Mouse (Mus musculus) CD8-positive naive resting alpha-beta T cell, adult 57 days (primary cell): ENCODE data around the gene Fam71f1. TPM values are rescaled to one million over a fixed set of nuclear protein-coding genes. Genes with fewer than 3 reads are reported as not detected.

Source experiments
- total RNA-seq: library from RNA; stranded (reverse); gene quantifications from one replicate; pipeline ENCODE4 v1.2.4, GENCODE M21; 2023

The Fam71f1 gene
- not detected for total RNA-seq

DNA sequence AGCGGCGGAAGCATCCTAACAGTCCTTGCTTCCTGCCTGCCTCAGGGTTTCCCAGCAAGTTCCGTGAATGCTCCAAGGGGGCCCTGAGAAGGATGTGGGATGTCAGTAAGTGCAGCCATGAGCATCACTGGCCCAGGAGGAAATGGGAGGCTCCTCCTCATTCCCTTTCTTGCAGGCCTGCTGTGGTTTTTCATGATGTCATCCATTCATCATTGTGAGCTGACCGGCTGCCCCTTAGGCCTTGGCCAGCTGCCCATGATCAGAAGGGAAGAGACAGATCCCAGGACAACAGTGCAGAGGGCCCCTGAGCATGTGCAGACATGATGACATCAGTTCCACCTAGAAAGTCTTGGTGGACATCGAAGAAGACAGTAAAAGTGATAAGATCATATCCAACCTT, at the start of gene Fam71f1:
Gene Fam71f1 (plus strand): TSS at position 262 of the 400 bp plus-strand sequence.

DNA sequence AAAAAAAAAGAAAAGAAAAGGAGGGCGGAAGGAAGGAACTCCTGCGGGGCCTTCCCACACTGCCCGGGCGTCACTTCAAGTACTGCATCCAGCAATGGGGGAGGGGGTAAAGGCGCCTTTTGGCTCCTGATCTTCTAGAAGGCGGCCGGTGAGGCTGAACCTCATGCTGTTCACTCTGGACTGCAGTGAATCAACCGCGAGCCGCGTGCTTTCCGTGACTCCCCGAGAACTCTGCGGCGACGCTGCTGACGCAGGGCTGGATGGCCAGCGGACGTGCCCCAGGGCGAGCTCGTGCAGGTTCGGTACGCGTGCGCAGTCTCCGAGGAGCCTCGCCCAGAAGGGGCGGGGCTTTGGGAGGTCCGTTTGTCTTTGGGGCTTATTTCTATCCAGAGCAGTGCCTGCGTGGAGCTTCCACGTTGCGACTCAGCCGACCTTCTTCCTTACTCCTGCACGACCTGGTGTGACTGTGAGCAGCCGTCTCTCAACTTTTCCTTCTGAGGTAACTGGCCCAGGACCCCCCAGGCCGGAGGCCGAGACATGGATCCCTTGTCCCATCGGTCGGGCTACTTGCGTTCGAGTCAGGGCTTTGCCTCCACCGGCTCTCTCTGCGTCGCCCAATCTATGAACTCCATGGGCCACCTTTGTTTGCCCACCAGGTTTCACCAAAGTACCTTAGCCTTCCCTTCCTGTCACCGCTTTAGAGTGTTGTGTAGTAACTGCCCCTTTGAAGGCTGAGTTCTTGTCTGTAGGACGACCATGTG, 46.4 kb upstream of the Fam71f1 start, which contains the start of gene Hilpda:
Gene Hilpda (plus strand): TSS at position 177 of the 761 bp plus-strand sequence.

DNA sequence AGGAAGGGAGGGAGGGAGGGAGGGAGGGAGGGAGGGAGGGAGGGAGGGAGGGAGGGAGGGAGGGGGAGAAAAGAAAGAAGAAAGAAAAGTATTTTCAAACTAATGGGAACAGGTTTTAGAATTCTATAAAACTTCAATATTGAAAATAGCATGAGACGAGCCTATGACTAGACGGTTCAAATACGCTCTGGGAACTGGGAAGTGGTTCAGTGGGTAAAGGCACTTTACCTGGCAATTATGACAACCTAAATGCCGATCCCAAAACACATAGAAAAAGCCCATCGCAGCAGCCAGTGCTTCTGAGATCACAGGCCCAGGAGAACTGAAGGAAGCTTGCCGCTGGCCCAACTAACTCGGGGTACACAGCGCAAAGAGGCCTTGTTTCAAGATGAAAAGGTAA, 39.6 kb upstream of the Fam71f1 start, which contains the start of gene Fam71f2:
Gene Fam71f2 (plus strand): TSS at position 301 of the 400 bp plus-strand sequence.

DNA sequence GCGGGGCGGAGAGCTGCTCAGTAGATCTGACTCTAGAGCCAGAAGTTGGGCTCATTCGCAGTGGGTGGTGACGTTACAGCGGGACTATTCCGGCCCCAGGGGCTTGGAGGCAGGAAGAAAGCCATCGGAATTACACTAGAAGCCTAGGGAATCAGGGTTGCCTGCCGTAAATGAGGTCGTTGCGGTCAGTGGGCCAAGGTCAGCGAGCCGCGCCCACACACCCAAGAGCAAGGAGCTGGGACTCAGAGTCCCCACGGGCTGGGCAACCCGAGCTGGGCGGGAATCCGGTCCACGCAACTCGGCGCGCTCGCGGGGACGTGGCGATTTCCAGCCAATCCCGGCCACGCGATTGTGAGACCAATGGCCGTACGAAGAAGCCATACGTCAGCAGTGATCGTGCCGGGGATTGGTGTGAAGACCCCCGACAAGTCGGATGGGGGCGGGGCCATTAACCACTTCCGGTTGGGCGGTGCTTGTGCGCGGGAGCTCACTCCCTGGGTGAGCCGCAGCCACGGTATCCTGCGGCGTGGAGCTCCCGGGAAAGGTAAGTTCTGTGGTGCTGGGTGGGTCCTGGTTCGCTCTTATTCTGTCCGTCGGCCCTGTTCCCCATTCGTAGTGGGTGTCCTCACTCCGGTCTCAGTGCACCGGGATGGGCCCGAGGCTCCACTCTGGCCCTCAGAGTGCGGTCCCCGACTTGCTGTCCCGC, 28.9 kb downstream of the Fam71f1 start, which contains the start of gene Calu:
Gene Calu (plus strand): TSS at position 405 of the 706 bp plus-strand sequence.

Other genes with a start within 250 kb of the Fam71f1 start
- 68.5 TPM for gene Rbm28, start 154.1 kb upstream of the Fam71f1 start, total RNA-seq
- gene Prrt4, start 139.6 kb upstream of the Fam71f1 start, total RNA-seq: 0.28 TPM
- gene Impdh1, start 102.8 kb upstream of the Fam71f1 start, total RNA-seq: 138 TPM
- 17.2 TPM for gene Hilpda, start 46.7 kb upstream of the Fam71f1 start, total RNA-seq
- 0.98 TPM for gene Fam71f2, start 39.5 kb upstream of the Fam71f1 start, total RNA-seq
- gene Calu, start 28.9 kb downstream of the Fam71f1 start, total RNA-seq: 54.5 TPM
- gene Opn1sw, start 69.3 kb downstream of the Fam71f1 start, total RNA-seq: not detected
- not detected for gene Ccdc136, start 77.2 kb downstream of the Fam71f1 start, total RNA-seq
- gene Flnc, start 114.1 kb downstream of the Fam71f1 start, total RNA-seq: 0.06 TPM
- 154 TPM for gene Atp6v1f, start 148.6 kb downstream of the Fam71f1 start, total RNA-seq
- 8.5 TPM for gene Atp6v1fnb, start 152.3 kb downstream of the Fam71f1 start, total RNA-seq
- not detected for gene Kcp, start 188.8 kb downstream of the Fam71f1 start, total RNA-seq
- gene Irf5, start 207.5 kb downstream of the Fam71f1 start, total RNA-seq: 16.3 TPM